Mouse (Mus musculus): ENCODE results near the gene March10.

The March10 gene

GRCm38 (mm10) chr11:105465488-105465887 is 9.0 kb upstream of the March10 start:
- CTCF ChIA-PET: no interaction called here

DNA sequence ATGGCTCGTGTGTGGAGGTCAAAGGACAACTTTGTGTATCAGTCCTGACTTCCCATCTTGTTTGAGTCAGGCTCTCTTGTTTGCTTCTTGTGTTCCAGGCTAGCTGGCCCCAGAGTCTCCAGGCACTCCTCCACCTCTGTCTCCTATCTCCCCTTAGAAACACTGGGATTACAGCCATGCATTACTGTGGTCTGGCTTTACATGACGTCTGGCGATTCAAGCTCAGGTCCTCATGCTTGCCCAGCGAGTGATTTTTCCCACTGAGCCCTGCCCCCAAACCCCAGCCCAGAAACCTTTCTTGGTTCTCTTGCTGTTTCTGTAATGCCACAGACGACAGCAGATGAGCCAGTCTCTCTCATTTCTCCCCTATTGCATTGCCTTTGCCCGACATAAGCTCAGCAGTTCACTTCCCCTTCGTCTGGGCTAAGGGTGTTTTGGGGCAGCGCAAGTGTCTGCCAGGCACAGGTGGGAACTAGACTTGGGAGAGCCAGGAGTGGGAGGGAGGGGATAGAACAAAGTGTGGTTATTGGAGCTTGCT is 8.0 kb upstream of the March10 start:
- CTCF ChIA-PET: no interaction called here

GRCm38 (mm10) chr11:105459900-105460299 is 3.4 kb upstream of the March10 start:
- CTCF ChIA-PET: no interaction called here

DNA sequence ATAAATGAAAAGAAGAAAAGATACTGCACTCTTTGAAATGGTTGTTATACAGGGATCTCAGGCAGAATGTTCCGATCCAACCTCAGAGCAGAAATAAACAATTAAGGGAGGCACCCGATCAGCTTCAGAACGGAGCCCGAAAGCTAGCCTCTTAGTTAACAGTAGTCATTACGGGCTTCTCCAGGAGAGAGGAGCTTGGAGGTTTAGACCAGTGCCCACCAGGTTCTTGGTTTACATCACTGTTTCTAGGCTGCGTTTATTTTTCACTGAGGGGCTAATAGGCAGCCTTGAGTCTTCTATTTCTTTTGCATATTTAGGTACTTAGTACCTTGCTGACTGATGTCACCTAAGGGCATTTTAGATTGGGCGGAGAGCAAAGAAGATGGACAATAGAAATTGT is 506 bp upstream of the March10 start:
- CTCF ChIA-PET: no interaction called here

- CTCF ChIA-PET: no interaction called here
Measured at GRCm38 (mm10) chr11:105455118-105455517, 1.4 kb downstream of the March10 start.

- CTCF ChIA-PET: no interaction called here
Measured at GRCm38 (mm10) chr11:105453084-105453483, 3.5 kb downstream of the March10 start.

DNA sequence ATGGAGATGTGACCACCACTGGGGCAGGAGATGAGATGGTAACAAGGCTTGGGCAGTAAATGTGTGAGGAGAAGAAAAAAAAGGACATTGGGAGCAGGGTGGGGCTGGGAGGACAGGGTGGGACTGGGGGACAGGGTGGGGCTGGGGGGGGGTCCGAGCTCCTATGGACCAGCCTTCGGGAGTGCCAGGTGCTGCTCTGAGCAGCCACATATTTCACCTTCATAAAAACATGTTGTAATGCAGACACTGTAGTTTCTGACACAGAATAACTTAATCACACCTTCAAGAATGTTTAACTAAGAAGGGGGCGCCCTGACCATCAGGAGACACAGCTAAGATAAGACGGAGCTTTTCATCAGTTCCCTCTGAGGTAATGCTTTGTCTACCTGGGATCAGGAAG is 4.0 kb downstream of the March10 start:
- CTCF ChIA-PET: no interaction called here

- CTCF ChIA-PET: no interaction called here
Measured at GRCm38 (mm10) chr11:105451553-105452135, 4.9 kb downstream of the March10 start.

- CTCF ChIA-PET: no interaction called here
Measured at GRCm38 (mm10) chr11:105449581-105450315, 6.8 kb downstream of the March10 start.

DNA sequence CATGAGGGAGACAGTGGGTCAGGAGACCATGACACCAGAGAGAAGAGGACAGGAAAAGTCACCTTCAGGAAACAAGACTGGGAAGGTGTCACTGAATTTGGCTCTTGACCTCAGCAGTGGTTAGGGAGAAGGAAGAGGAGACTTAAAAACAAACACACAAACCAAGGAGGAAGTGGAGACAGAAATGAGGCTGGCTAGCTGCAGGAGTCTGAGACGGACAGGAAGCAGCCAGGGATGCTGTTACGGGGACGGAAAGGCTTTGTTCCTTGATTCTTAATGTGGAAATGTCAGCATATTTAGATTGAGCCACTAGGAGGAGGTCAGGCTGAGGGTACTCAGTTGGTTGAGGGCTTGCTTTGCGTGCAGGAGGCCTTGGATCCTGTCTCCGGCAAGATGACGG is 8.9 kb downstream of the March10 start:
- CTCF ChIA-PET: no interaction called here

- CTCF ChIA-PET: no interaction called here
Measured at GRCm38 (mm10) chr11:105446221-105446620, 10.3 kb downstream of the March10 start.

DNA sequence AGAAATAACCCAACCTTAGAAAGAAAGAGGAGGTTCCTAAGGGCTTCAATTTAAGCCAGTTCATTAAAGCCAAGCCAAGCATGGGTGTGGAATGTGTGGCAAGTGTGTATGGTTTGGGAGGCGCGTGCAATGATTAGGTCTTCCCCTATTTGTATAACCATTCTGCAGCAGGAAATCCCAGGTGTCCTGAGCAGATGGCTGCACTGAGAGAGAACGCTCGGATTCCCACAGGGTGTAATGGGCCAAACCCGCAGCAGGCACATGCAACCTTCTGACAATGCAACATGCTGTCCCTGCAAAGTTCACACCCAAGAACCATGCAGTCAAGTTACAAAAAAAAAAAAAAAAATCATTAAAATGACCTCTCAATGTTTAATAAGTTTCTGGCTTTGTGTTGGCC is 10.8 kb downstream of the March10 start:
- CTCF ChIA-PET: no interaction called here

- CTCF ChIA-PET: no interaction called here
Measured at GRCm38 (mm10) chr11:105444929-105445328, 11.6 kb downstream of the March10 start.

GRCm38 (mm10) chr11:105443505-105443904 is 13.0 kb downstream of the March10 start:
- CTCF ChIA-PET: no interaction called here

- CTCF ChIA-PET: no interaction called here
Measured at GRCm38 (mm10) chr11:105439796-105440195, 16.7 kb downstream of the March10 start.

- CTCF ChIA-PET: no interaction called here
Measured at GRCm38 (mm10) chr11:105438907-105439306, 17.6 kb downstream of the March10 start.

DNA sequence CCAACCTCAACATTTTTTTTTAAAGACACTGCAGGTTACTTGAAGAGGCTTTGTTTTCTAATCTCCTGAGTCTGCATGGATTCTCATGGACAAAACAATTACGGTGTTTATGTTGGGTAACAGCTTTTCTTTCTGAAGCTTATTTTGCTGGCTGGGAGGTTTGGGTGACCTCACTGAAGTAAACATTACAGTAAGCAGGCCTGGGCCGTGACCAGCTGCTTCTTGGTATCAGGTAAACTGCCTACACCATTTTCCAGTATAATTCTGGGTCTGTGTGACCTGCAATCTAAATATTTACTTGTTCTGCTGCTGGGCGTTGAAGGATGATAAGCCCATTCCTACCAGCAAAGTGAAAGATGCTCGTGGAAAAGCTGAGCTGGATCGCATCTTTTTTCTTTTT is 30.1 kb downstream of the March10 start:
- CTCF ChIA-PET: interaction anchor here (0.6 kb wide), 1 partner anchor 429 kb away, joined by 3 read pairs; no protein-coding TSS in a partner anchor

GRCm38 (mm10) chr11:105424643-105425042 is 31.9 kb downstream of the March10 start:
- CTCF ChIA-PET: no interaction called here

GRCm38 (mm10) chr11:105420671-105421450 is 35.7 kb downstream of the March10 start:
- CTCF ChIA-PET: no interaction called here

- CTCF ChIA-PET: no interaction called here
Measured at GRCm38 (mm10) chr11:105419946-105420345, 36.6 kb downstream of the March10 start.

DNA sequence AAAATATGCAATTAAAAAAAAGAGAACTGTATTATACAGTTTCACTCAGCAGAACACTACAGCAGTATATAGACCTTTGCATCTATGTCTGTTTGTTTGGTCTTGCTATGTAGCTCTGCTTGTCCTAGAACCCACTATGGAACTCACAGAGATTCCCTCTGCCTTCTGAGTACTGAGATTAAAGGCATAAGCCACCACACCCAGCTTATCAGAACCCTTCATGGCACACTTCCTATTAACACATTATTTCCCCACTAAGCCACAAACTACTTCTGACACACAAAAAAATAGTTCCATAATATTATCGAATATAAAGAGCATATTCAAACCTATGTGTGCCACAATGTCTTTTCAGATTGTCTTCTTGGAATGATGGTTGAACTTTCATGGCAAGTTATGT is 42.5 kb downstream of the March10 start:
- CTCF ChIA-PET: no interaction called here

- CTCF ChIA-PET: no interaction called here
Measured at GRCm38 (mm10) chr11:105409408-105409807, 47.1 kb downstream of the March10 start.
